Mouse (Mus musculus) inflammation-experienced regulatory T-cells, adult 16 weeks (primary cell): ENCODE results near the gene Mast4. TPM values are rescaled to one million over a fixed set of nuclear protein-coding genes. Genes with fewer than 3 reads are reported as not detected.

Source experiments
- polyA plus RNA-seq: library from polyadenylated mRNA; unstranded; fragments of 100-300 nt; shearing (Covaris generic); gene quantifications from one replicate; pipeline ENCODE4 v1.2.1, GENCODE M21; 2017

Mast4 gene
- polyA plus RNA-seq = 23.0 TPM

GRCm38 (mm10) chr13:103334392-103334686 lies at the start of gene Mast4:
Gene Mast4, minus strand, starts transcription at chr13:103334497.

GRCm38 (mm10) chr13:102693341-102693801 lies 640.9 kb downstream of the Mast4 start, which contains the start of gene Cd180:
Gene Cd180, plus strand, starts transcription at chr13:102693558.

